Mouse (Mus musculus): ENCODE measurements around the gene Oxct2a. TPM values are rescaled to one million over a fixed set of nuclear protein-coding genes. Genes with fewer than 3 reads are reported as not detected.

The Oxct2a gene
- polyA plus RNA-seq, 1 experiment from 2014 or later, result not detected

DNA sequence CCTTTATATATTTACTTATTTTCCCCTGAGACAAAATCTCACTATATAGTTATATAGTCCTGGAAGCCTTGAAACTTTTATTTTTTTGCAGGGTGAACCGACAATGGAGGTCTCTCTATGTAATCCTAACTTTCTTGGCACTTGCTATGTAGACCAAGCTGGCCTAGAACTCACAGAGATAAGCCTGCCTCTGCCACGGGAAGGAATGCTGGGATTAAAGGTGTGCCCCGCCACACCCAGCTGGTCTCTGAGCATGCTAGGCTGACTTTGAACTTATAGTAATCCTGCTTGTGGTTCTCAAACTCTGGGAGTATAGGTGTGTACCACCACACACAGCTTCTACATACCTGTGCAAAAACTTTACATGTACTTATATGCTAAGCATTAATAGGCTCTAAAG, 43.3 kb downstream of the Oxct2a start:
- WGBS (ENCODE audit: missing documents), result 75% methylated on average over 1 of the region's 3 CpGs
- H3K36me3 ChIP-seq (ENCODE audit: inconsistent target), result no peaks in the 10 kb centered on the region
- no peak overlapping the region for H3K27ac ChIP-seq
- no peak overlapping the region for H3K4me3 ChIP-seq (ENCODE audit: inconsistent target)
- peaks cover 16% of the 10 kb centered on the region for H3K79me2 ChIP-seq (ENCODE audit: inconsistent target)

Other genes starting within 250 kb of the Oxct2a start
- not detected in 3 replicates for gene Bmp8b, start 218.5 kb downstream of the Oxct2a start, polyA plus RNA-seq (2018)
- gene Oxct2b, start 207.4 kb downstream of the Oxct2a start, polyA plus RNA-seq (2018), result not detected in 3 replicates
- 15.4 to 29.9 TPM (median 15.6 TPM) in 3 replicates for gene Ppie, start 183.7 kb downstream of the Oxct2a start, polyA plus RNA-seq (2018)
- not detected in 3 replicates for gene Hpcal4, start 140.4 kb downstream of the Oxct2a start, polyA plus RNA-seq (2018)
- gene Nt5c1a, start 122.1 kb downstream of the Oxct2a start, polyA plus RNA-seq (2018), result not detected in 3 replicates
- gene Heyl, start 90.1 kb downstream of the Oxct2a start, polyA plus RNA-seq (2018), result not detected in 3 replicates
- 18.6 to 41.2 TPM (median 28.6 TPM) in 3 replicates for gene Pabpc4, start 61.3 kb downstream of the Oxct2a start, polyA plus RNA-seq (2018)
- gene Bmp8a, start 19.6 kb upstream of the Oxct2a start, polyA plus RNA-seq (2018), result not detected in 3 replicates